Mouse (Mus musculus) left cerebral cortex, postnatal 4 days (tissue): ENCODE data around the gene Oaz2. TPM values are rescaled to one million over a fixed set of nuclear protein-coding genes. Genes with fewer than 3 reads are reported as not detected.

Experiments used
- total RNA-seq, 2 experiments: library from RNA; stranded (reverse); gene quantifications; 2 replicates each; pipeline ENCODE4 v1.2.3; 2021

The Oaz2 gene
- total RNA-seq, 2 experiments from 2014 or later, result 202 to 211 TPM

Other genes starting within 250 kb of the Oaz2 start
- gene Slc51b, start 245.0 kb upstream of the Oaz2 start, total RNA-seq, result not detected
- 10 to 100 TPM; 22.7 to 23.1 TPM for gene Mtfmt, start 232.2 kb upstream of the Oaz2 start, total RNA-seq
- 10 to 100 TPM; 49.8 to 51.5 TPM for gene Spg21, start 207.1 kb upstream of the Oaz2 start, total RNA-seq
- gene Ankdd1a, start 147.8 kb upstream of the Oaz2 start, total RNA-seq, result 1 to 10 TPM; 1.3 to 2.1 TPM
- 1 to 10 TPM; 6.1 to 7.0 TPM for gene Plekho2, start 88.0 kb upstream of the Oaz2 start, total RNA-seq
- 1 to 10 TPM; 1.7 to 1.9 TPM for gene Pif1, start 80.8 kb upstream of the Oaz2 start, total RNA-seq
- 1 to 10 TPM; 1.8 to 2.4 TPM for gene Rbpms2, start 38.4 kb upstream of the Oaz2 start, total RNA-seq
- 10 to 100 TPM; 59.4 to 65.0 TPM for gene Zfp609, start 159.6 kb downstream of the Oaz2 start, total RNA-seq
- 1 to 10 TPM; 7.0 to 8.5 TPM for gene Pclaf, start 222.2 kb downstream of the Oaz2 start, total RNA-seq
- gene Trip4, start 240.8 kb downstream of the Oaz2 start, total RNA-seq, result 10 to 100 TPM; 35.8 to 41.2 TPM
- 10 to 100 TPM; 61.8 to 66.1 TPM for gene Csnk1g1, start 240.9 kb downstream of the Oaz2 start, total RNA-seq